Mouse (Mus musculus): Measurements from ENCODE around the gene Nanos3.

The Nanos3 gene

GRCm38 (mm10) chr8:84127202-84127901 lies 57.7 kb downstream of the Nanos3 start:
- DNase-seq (ENCODE audit: low spot score in 2 of 2): no peak

GRCm38 (mm10) chr8:84126742-84127141 lies 58.3 kb downstream of the Nanos3 start:
- DNase-seq (ENCODE audit: low spot score in 2 of 2): no peak

- no peak for DNase-seq (ENCODE audit: low spot score in 2 of 2)
These were observed 59.4 kb downstream of the Nanos3 start, which contains the start of gene Podnl1 for GRCm38 (mm10) chr8:84125656-84126055. TSS of gene Podnl1 (plus strand) at chr8:84125989.

Data from frontal cortex, postnatal 14 days (tissue).